Mouse (Mus musculus) brain, embryonic 14.5 days (tissue): ENCODE measurements around the gene Mthfd1.

ENCODE experiments used
- CTCF ChIP-seq: fragments of 200-500 bp; IDR thresholded peaks from 2 replicates; pipeline ENCODE4 v1.5.1; 2012; ENCODE audit warnings: inconsistent platforms, mild to moderate bottlenecking, moderate library complexity, borderline replicate concordance; ENCODE audit not compliant: insufficient read depth, insufficient read length; ENCODE audit errors: extremely low read depth
- POLR2A ChIP-seq: fragments of 200-500 bp; IDR thresholded peaks from 2 replicates; pipeline ENCODE4 v1.6.1; 2012; ENCODE audit warnings: mild to moderate bottlenecking, inconsistent platforms, borderline replicate concordance; ENCODE audit not compliant: poor library complexity, insufficient read depth, insufficient read length, severe bottlenecking; ENCODE audit errors: extremely low read depth

DNA sequence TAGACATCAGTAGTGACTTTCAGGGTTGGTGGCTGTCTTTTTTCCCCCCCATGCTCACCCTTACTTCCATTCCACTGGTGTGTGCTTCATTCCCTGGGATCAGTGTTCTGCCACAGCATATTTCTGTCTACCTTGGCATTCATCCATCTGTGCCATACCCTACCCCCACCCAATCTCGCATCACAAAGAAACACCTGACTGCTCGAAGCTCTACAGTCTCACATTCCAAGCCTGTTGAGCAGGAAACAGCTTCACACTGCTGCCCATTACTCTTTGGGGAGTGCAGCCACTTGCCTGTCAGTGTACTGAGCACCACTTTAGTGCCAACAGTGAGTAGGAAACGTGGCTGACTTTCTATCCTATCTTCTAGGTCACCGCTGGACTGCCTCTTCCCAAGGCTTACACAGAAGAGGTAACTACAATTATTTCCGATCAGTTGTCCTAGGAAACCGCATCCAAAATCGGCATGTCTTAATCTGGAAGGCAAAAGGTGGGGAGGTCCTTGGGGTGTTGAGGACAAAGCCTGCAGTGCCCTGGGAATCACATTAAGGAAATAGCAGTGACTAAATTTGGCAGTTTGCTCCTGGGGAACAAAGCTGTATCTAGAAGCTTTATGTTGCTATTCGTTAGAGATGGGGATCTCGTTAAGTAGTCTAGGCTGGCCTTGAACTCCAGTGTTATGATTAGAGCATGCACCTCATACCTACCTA is 51.9 kb downstream of the Mthfd1 start:
- no peak for TF ChIP-seq CTCF
- no peak for TF ChIP-seq POLR2A
